Mouse (Mus musculus): Measurements from ENCODE around the gene Hoxd13. TPM values are rescaled to one million over a fixed set of nuclear protein-coding genes. Genes with fewer than 3 reads are reported as not detected.

Hoxd13 gene
- polyA plus RNA-seq, 1 experiment from 2014 or later, result not detected

DNA sequence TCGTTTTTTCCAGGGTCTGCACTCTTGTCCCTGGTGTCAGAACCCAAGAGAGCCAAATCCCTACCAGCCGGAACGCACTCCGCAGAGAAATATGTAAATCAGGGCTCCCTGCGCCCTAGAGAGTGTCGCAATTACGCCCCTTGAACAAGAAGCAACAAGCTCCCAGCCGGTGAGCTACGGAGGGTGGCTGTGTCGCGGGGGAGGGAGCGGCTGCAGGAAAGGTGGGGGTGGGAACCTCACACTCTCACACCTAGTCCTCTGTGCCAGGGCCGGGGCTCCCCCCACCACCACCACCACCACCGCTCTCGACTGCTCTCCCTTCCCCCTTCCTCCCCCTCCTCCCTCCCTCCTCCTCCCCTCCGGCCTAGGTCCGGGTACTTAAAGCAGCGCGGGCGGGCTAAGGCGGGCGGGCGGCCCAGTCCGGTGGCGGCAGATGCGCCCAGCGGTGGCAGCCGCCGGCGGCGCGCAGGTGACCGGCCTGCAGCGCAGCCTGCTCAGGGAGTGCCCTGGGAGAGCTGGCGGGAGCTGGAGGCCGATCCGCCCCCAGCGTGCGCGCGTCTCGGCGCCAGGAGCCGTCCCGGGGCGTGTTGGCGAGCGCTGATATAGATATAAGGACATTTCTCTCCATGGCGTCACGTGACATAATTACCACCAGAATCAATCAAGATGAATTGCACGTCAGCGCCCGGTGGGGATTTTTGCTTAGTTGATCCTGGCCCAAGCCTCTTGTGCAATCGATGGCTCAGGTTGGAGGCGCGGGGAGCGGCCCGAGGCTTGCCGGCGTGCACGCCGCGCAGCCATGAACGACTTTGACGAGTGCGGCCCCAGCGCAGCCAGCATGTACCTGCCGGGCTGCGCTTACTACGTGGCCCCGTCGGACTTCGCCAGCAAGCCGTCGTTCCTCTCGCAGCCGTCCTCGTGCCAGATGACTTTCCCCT, 13.8 kb downstream of the Hoxd13 start:
- peaks cover 3% of the 10 kb centered on the region; the same call in 1 of the 2 replicates for H3K4me1 ChIP-seq (ENCODE audit: insufficient read depth)
- TF ChIP-seq CTCF (IDR thresholded peaks at IDR 0.05; ENCODE audit: low read depth) (no peak), EP300 (IDR thresholded peaks at IDR 0.05; ENCODE audit: low read depth) (no peak)
- H3K9ac ChIP-seq (replicated peaks), result no peak overlapping the region
- no peaks in the 10 kb centered on the region for H3K36me3 ChIP-seq (replicated peaks; ENCODE audit: insufficient read depth, low read length)
- H3K27ac ChIP-seq (ENCODE audit: low read depth), result no peak overlapping the region
- 0 out of 2 replicates have a peak overlapping the region, but pooled peaks have one; percentile 23 for H3K4me2 ChIP-seq (ENCODE audit: low read depth, low read length)
- DNase-seq, result no peak
- H3K9me3 ChIP-seq (ENCODE audit: low read length), result no peaks in the 10 kb centered on the region
- no peak for ATAC-seq
- H3K27me3 ChIP-seq (ENCODE audit: insufficient read depth, low read length), result peaks cover 97% of the 10 kb centered on the region
- 2% methylated on average over 77 of the region's 78 CpGs for WGBS (ENCODE audit: insufficient replicate concordance)
- H3K4me3 ChIP-seq (ENCODE audit: low read depth, low read length), result no peak overlapping the region; the same call in 1 of the 2 replicates

DNA sequence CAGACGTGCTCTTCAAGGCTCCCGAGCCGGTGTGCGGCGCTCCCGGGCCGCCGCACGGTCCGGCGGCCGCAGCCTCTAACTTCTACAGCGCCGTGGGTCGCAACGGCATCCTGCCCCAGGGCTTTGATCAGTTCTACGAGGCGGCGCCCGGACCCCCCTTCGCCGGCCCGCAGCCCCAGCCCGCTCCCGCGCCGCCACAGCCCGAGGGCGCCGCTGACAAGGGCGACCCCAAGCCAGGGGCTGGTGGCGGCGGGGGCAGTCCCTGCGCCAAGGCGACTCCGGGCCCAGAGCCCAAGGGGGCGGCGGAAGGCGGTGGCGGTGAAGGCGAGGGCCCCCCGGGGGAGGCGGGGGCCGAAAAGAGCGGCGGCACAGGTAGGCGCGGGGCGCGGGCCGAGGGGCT, 14.7 kb downstream of the Hoxd13 start:
- Histone ChIP-seq H3K4me3 (ENCODE audit: low read depth, low read length) (peak overlapping the region; percentile 10; the same call in 1 of the 2 replicates), H3K9me3 (ENCODE audit: low read length) (no peaks in the 10 kb centered on the region), H3K4me1 (ENCODE audit: insufficient read depth) (peaks cover 3% of the 10 kb centered on the region; the same call in 1 of the 2 replicates), H3K27ac (ENCODE audit: low read depth) (no peak overlapping the region), H3K36me3 (replicated peaks; ENCODE audit: insufficient read depth, low read length) (no peaks in the 10 kb centered on the region), H3K27me3 (ENCODE audit: insufficient read depth, low read length) (peaks cover 97% of the 10 kb centered on the region), H3K4me2 (ENCODE audit: low read depth, low read length) (no peak overlapping the region), H3K9ac (replicated peaks) (no peak overlapping the region)
- ATAC-seq (no peak), DNase-seq (no peak)
- no peak for TF ChIP-seq CTCF (IDR thresholded peaks at IDR 0.05; ENCODE audit: low read depth)
- TF ChIP-seq EP300 (IDR thresholded peaks at IDR 0.05; ENCODE audit: low read depth), result no peak
- 2% methylated on average over 27 of the region's 51 CpGs for WGBS (ENCODE audit: insufficient replicate concordance)

DNA sequence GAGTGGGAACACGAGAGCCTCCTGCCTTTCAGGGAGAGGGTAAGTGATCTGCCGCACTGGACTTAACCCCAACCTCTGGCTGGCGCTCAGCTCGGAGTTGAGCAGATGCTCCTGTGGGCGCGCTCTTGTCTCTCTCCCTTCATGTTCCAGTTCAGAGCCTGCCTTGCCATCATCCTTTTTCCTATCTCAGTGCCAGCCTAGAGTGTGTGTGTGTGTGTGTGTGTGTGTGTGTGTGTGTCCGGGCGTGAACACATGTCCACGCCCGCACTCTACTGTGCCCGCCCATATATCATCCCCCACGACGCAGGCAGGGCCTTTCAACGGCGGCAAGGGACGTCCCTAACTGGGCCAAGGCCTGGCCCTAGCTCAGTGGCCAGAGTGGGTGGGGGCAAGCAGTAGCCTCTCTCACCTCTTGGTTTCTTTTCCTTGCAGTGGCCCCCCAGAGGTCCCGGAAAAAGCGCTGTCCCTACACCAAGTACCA, 15.4 kb downstream of the Hoxd13 start:
- no peak for TF ChIP-seq EP300 (IDR thresholded peaks at IDR 0.05; ENCODE audit: low read depth)
- no peak for TF ChIP-seq CTCF (IDR thresholded peaks at IDR 0.05; ENCODE audit: low read depth)
- ATAC-seq (no peak), DNase-seq (no peak)
- Histone ChIP-seq H3K4me3 (ENCODE audit: low read depth, low read length) (no peak overlapping the region), H3K27me3 (ENCODE audit: insufficient read depth, low read length) (peaks cover 97% of the 10 kb centered on the region), H3K4me1 (ENCODE audit: insufficient read depth) (peaks cover 3% of the 10 kb centered on the region; the same call in 1 of the 2 replicates), H3K9ac (replicated peaks) (no peak overlapping the region), H3K4me2 (ENCODE audit: low read depth, low read length) (no peak overlapping the region), H3K9me3 (ENCODE audit: low read length) (no peaks in the 10 kb centered on the region), H3K27ac (ENCODE audit: low read depth) (no peak overlapping the region), H3K36me3 (replicated peaks; ENCODE audit: insufficient read depth, low read length) (no peaks in the 10 kb centered on the region)
- WGBS (ENCODE audit: insufficient replicate concordance), result 2% methylated on average over 18 of the region's 18 CpGs

DNA sequence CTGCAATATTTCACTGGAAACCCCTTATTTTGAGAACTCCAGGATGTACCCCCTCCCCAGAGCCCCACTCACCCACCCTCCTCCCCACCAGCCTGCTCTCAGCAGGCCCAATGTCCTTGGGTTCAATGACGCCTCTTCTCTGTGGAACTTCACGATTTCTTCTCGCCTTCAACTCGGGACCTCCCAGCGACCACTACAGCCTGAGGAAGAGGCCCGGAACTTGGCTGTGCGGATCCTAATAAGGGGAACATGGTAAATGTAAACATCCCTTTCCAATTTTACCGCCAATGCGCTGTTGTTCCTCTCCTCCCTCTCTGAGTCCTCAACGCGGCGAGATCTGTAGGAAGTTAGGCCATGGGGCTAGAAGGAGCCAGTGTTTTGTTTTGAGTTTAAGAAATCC, 16.0 kb downstream of the Hoxd13 start:
- H3K27ac ChIP-seq (ENCODE audit: low read depth), result no peak overlapping the region
- H3K4me1 ChIP-seq (ENCODE audit: insufficient read depth), result peaks cover 3% of the 10 kb centered on the region; the same call in 1 of the 2 replicates
- no peak for ATAC-seq
- peaks cover 97% of the 10 kb centered on the region for H3K27me3 ChIP-seq (ENCODE audit: insufficient read depth, low read length)
- H3K36me3 ChIP-seq (replicated peaks; ENCODE audit: insufficient read depth, low read length), result no peaks in the 10 kb centered on the region
- no peak for DNase-seq
- no peaks in the 10 kb centered on the region for H3K9me3 ChIP-seq (ENCODE audit: low read length)
- 2% methylated on average over 12 of the region's 12 CpGs for WGBS (ENCODE audit: insufficient replicate concordance)
- no peak for TF ChIP-seq EP300 (IDR thresholded peaks at IDR 0.05; ENCODE audit: low read depth)
- TF ChIP-seq CTCF (IDR thresholded peaks at IDR 0.05; ENCODE audit: low read depth), result no peak
- H3K4me2 ChIP-seq (ENCODE audit: low read depth, low read length), result no peak overlapping the region
- H3K9ac ChIP-seq (replicated peaks), result no peak overlapping the region
- H3K4me3 ChIP-seq (ENCODE audit: low read depth, low read length), result no peak overlapping the region

DNA sequence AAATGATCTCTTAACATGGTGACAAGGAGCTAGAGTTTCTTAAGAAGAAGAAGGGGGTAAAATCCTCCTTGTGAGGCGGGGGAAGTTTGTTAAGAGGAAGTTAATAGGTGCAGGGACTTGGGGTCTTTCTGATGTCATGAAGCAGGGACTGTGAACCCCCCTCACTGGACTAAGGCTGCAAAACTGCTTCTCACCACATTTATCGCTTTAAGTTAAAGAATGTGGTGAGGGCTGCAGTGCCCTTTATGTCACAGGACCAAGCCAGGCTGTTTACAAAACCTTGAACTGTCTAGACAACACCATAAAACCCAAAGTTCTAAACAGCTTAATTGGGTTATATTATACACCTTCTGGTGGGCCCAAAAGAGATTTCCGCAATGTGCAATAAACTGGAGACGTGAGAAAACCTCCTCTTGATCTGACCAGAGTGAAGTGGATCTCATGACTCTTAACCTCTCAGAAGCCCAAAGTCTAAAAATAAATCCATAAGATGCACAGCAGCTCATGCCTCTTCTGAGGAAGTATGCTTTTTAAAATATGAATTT, 17.0 kb downstream of the Hoxd13 start:
- WGBS (ENCODE audit: insufficient replicate concordance), result 19% methylated on average over 4 of the region's 4 CpGs
- no peak overlapping the region for H3K4me3 ChIP-seq (ENCODE audit: low read depth, low read length)
- peaks cover 3% of the 10 kb centered on the region; the same call in 1 of the 2 replicates for H3K4me1 ChIP-seq (ENCODE audit: insufficient read depth)
- no peak overlapping the region for H3K9ac ChIP-seq (replicated peaks)
- no peak overlapping the region for H3K4me2 ChIP-seq (ENCODE audit: low read depth, low read length)
- peaks cover 97% of the 10 kb centered on the region for H3K27me3 ChIP-seq (ENCODE audit: insufficient read depth, low read length)
- no peak for ATAC-seq
- TF ChIP-seq EP300 (IDR thresholded peaks at IDR 0.05; ENCODE audit: low read depth) (no peak), CTCF (IDR thresholded peaks at IDR 0.05; ENCODE audit: low read depth) (no peak)
- H3K27ac ChIP-seq (ENCODE audit: low read depth), result no peak overlapping the region
- H3K9me3 ChIP-seq (ENCODE audit: low read length), result no peaks in the 10 kb centered on the region
- H3K36me3 ChIP-seq (replicated peaks; ENCODE audit: insufficient read depth, low read length), result no peaks in the 10 kb centered on the region
- DNase-seq, result no peak

Measured in liver, postnatal 0 days (tissue).